Mouse (Mus musculus) hindbrain, embryonic 16.5 days (tissue): Measurements from ENCODE around the gene Gna13. TPM values are rescaled to one million over a fixed set of nuclear protein-coding genes. Genes with fewer than 3 reads are reported as not detected.
A peak's percentile ranks its signal among the peaks of the same experiment; 100 is the strongest.
"Not testable (repeated sequence)": the region's sequence is repeated elsewhere in the genome, so short reads cannot be mapped to it uniquely, and the experiment has no call there.

Source experiments
- ATAC-seq: fragments of 200-750 bp; cut with Nextera tagmentation; 2 replicates; pipeline ENCODE4 v1.8.0; 2017; ENCODE audit warnings: moderate TSS enrichment, moderate library complexity
- H3K27ac ChIP-seq: fragments of 300-500 bp; sonication (generic); 2 replicates; pipeline ENCODE4 v1.5.1; 2014; ENCODE audit warnings: low read depth, mild to moderate bottlenecking, control low read depth, low read length, moderate library complexity
- H3K27me3 ChIP-seq: fragments of 300-500 bp; sonication (generic); replicated peaks from 2 replicates; pipeline ENCODE4 v1.6.1; 2014; ENCODE audit warnings: low read length; ENCODE audit not compliant: control insufficient read depth, insufficient read depth
- H3K36me3 ChIP-seq: fragments of 300-500 bp; sonication (generic); 2 replicates; pipeline ENCODE4 v1.6.1; 2014; ENCODE audit warnings: mild to moderate bottlenecking, low read length, moderate library complexity, mixed read lengths; ENCODE audit not compliant: control insufficient read depth, insufficient read depth
- H3K4me1 ChIP-seq: fragments of 300-500 bp; sonication (generic); 2 replicates; pipeline ENCODE4 v1.6.1; 2014; ENCODE audit warnings: low read depth, low read length; ENCODE audit not compliant: control insufficient read depth, insufficient read depth
- H3K4me2 ChIP-seq: fragments of 300-500 bp; sonication (generic); 2 replicates; pipeline ENCODE4 v1.6.1; 2014; ENCODE audit warnings: mild to moderate bottlenecking, low read length, control low read depth, moderate library complexity
- H3K4me3 ChIP-seq: fragments of 300-500 bp; sonication (generic); 2 replicates; pipeline ENCODE4 v1.5.1; 2014; ENCODE audit warnings: mild to moderate bottlenecking, low read length, control low read depth, moderate library complexity
- H3K9ac ChIP-seq: fragments of 300-500 bp; sonication (generic); 2 replicates; pipeline ENCODE4 v1.6.1; 2014; ENCODE audit warnings: low read depth, mild to moderate bottlenecking, control low read depth, low read length, moderate library complexity
- H3K9me3 ChIP-seq: fragments of 300-500 bp; sonication (generic); 2 replicates; pipeline ENCODE4 v1.6.1; 2014; ENCODE audit warnings: mild to moderate bottlenecking, low read length, moderate library complexity; ENCODE audit not compliant: control insufficient read depth
- WGBS: fragments of 180-500 bp; shearing (Covaris S2); extraction: QIAGEN DNeasy Blood & Tissue Kit; methylation state at CpG from one replicate; pipeline ENCODE4 v1.1.7; 2014; 5-methylcytosine and 5-hydroxymethylcytosine counted together
- polyA plus RNA-seq: library from polyadenylated mRNA; unstranded; fragments of >200 nt; fragmentation: Nextera tagmentation; extraction: Ambion mirVana; gene quantifications from 2 replicates; pipeline ENCODE4 v1.2.1, GENCODE M21; 2015

The Gna13 gene
- polyA plus RNA-seq, 1 experiment from 2014 or later: 21.3 TPM

DNA sequence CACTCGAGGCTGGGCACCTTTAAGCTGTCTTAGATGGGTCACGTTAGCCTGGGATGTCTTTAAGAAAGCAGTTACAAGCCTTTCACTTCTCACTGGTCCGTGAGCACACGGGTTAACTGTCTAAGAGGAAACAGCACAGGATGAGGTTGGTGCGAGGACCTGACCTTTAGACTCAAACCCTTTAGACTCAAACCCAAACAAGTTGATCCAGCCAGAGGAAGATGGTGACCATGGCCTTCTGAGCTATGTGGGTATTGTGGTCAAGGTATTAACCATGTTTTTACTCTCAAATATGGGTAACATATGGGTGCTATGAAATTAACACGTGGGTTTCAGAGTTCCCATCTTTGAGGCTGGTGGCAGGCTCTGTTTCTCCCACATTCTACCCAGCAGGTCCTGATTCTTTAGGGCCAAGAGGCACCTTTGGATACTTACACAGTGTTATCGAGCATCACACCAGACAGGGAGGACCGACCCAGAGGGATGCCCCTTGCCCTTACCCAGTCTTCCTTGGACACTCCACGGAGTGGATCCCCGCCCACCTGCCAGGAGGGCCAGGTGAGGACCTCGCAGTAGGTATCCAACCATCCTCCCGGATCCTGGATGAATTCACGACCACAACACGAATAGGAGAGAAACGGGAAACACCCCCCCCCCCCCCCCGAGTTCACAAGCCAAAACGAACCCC is 31.8 kb upstream of the Gna13 start:
- ATAC-seq: peak; percentile 51
- Histone ChIP-seq H3K9me3 (no peaks in the 10 kb centered on the region), H3K4me2 (peak overlapping the region; percentile 56), H3K27ac (no peak overlapping the region), H3K9ac (0 out of 2 replicates have a peak overlapping the region, but pooled peaks have one; percentile 18), H3K4me3 (peak overlapping the region; percentile 24), H3K4me1 (peaks cover 13% of the 10 kb centered on the region), H3K36me3 (no peaks in the 10 kb centered on the region), H3K27me3 (no peaks in the 10 kb centered on the region)
- 35% methylated on average over 17 of the region's 17 CpGs for WGBS

DNA sequence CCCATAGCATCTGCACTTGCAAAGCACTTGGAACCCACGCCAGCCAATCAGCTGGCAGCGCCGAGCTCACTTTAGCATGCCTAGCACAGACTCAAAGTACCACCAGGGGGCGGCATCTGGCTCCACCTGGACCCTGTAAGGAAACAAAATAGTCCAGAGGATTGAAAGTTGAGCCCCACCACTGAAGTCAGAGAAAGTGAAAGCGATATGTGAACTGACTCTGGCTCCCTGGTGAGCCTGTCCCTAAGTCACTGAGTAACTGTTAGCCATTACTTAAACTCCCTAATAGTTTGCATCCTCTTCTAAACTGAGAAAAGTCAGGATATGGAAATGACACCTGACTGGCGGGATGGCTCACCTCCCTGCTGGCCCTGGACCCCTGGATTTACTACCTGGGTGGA is 31.2 kb upstream of the Gna13 start:
- peak; percentile 92 for ATAC-seq
- Histone ChIP-seq H3K36me3 (no peaks in the 10 kb centered on the region), H3K9me3 (no peaks in the 10 kb centered on the region), H3K27ac (no peak overlapping the region), H3K4me2 (peak overlapping the region; percentile 56), H3K4me1 (peaks cover 13% of the 10 kb centered on the region), H3K9ac (0 out of 2 replicates have a peak overlapping the region, but pooled peaks have one; percentile 18), H3K27me3 (no peaks in the 10 kb centered on the region), H3K4me3 (peak overlapping the region; percentile 24)
- 11% methylated on average over 6 of the region's 6 CpGs for WGBS

DNA sequence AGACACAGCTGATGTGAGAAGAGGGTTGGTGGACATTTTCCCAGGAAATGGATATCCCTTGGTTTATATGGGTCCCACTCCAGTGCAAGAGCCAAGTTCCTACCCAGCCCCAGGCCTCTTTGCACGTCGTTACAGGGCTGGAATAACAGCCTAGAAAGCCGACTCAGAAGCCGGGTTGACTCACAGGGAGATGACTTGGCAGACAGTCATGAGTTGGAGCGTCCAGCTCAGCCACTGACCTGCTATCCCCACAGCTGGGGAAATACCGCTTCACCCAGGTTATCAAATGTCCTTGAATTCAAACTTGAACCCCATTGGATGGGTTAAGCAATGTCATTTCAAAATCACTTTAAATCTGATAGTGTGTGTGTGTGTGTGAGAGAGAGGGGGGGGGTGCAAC is 29.9 kb upstream of the Gna13 start:
- Histone ChIP-seq H3K36me3 (no peaks in the 10 kb centered on the region), H3K27ac (no peak overlapping the region), H3K4me3 (no peak overlapping the region), H3K4me1 (peaks cover 6% of the 10 kb centered on the region), H3K4me2 (no peak overlapping the region), H3K9ac (no peak overlapping the region), H3K27me3 (no peaks in the 10 kb centered on the region), H3K9me3 (no peaks in the 10 kb centered on the region)
- ATAC-seq: no peak
- WGBS: 67% methylated on average over 6 of the region's 6 CpGs

DNA sequence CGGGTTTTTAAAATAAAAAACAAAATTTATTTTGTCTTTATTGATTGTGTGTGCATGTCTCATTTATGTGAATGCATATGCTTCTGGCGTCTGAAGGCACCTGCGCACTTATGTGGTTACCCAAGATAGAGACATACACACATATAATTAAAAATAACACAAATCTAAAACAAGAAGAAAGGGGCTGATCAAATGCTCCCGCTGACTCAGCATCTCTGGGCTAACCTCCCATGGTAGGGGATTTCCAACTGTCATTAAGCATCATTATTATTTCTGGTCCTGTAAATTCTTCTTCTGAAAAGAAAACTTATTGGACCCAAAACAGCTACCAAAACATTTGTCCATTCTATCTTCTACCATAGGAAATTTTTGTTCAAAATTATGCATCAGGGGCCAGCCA is 27.9 kb upstream of the Gna13 start:
- H3K36me3 ChIP-seq: no peaks in the 10 kb centered on the region
- no peak overlapping the region for H3K4me2 ChIP-seq
- no peaks in the 10 kb centered on the region for H3K27me3 ChIP-seq
- peaks cover 6% of the 10 kb centered on the region for H3K4me1 ChIP-seq
- WGBS: 92% methylated on average over 4 of the region's 4 CpGs
- no peak overlapping the region for H3K27ac ChIP-seq
- no peaks in the 10 kb centered on the region for H3K9me3 ChIP-seq
- no peak overlapping the region for H3K4me3 ChIP-seq
- ATAC-seq: no peak
- no peak overlapping the region for H3K9ac ChIP-seq

DNA sequence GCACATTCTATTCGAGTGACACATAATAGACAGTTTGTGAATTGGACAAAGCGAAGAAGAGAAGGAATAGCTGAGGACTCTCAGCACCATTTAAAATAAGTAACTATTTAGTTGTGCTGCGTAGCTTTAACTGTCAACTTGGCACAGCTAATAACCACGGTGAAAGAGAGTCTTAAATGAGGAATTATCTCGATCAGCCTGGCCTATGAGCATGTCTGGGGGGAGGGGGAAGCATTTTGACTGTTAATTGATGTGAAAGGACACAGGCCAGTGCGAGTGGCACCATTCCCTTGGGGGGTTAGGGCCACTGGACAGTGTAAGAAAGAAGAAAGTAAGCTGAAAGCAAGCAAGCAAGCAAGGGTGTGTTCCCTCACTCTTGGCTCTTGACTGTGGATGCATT is 26.7 kb upstream of the Gna13 start:
- H3K4me2 ChIP-seq: no peak overlapping the region
- peaks cover 5% of the 10 kb centered on the region for H3K4me1 ChIP-seq
- no peaks in the 10 kb centered on the region for H3K9me3 ChIP-seq
- WGBS: 56% methylated on average over 6 of the region's 6 CpGs
- no peak for ATAC-seq
- H3K9ac ChIP-seq: no peak overlapping the region
- H3K27me3 ChIP-seq: no peaks in the 10 kb centered on the region
- no peak overlapping the region for H3K27ac ChIP-seq
- no peaks in the 10 kb centered on the region for H3K36me3 ChIP-seq
- H3K4me3 ChIP-seq: no peak overlapping the region

DNA sequence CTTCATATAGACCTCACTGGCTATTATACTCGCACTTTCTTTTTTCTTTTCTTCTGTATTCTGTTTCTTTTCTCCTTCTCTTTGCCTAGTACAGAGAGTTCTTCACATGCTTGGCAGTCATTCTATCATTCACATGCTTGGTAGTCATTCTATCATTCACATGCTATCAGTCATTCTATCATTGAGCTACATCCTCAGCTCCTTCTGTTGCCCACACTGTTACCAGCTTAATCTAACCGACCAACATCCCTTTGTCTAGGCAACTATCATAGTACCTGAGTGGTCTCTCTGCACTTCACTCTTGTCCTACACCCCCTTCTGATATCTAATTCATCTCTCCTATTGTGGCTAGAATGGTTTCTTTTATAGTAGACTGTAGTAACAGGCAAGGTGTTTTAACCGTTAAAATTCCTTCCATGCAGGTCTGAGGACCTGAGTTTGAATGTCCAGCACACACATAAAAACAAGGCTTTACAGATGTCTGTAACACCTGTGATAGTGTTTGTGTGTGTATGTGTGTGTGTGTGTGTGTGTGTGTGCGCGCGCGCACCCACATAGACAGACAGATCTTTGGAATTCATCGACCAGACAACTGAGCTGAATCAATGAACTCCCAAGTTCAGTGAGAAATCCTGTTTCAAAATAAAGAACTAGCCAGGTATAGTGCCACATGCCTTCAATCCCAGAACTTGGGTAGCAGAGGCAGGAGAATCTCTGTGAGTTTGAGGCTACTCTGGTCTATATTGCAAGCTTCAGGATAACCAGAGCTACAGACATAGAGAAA is 23.3 kb upstream of the Gna13 start:
- no peak overlapping the region for H3K9ac ChIP-seq
- H3K27me3 ChIP-seq: no peaks in the 10 kb centered on the region
- no peaks in the 10 kb centered on the region for H3K4me1 ChIP-seq
- H3K9me3 ChIP-seq: no peaks in the 10 kb centered on the region
- no peaks in the 10 kb centered on the region for H3K36me3 ChIP-seq
- WGBS: 96% methylated on average over 8 of the region's 8 CpGs
- no peak for ATAC-seq
- no peak overlapping the region for H3K4me3 ChIP-seq
- no peak overlapping the region for H3K4me2 ChIP-seq
- H3K27ac ChIP-seq: no peak overlapping the region

DNA sequence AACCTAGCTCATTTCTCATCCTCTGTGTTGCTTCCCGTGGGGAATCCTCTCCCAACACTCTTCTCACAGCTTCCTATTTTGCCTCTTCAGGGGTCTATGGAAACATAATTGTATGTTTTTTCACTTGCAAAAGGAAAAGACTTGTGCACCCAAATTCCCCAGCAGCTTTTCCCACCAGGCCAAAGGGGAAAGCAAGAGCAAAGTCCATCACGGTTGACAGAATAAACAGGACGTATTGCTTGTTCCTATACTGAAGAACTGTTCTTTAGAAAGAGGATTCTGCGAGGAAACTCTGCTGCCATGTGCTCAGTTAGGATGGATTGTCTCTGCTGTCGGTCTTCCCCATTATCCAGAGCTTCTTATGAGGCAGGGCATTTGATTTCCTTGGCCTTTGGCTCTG is 22.1 kb upstream of the Gna13 start:
- Histone ChIP-seq H3K27ac (no peak overlapping the region), H3K36me3 (no peaks in the 10 kb centered on the region), H3K4me2 (no peak overlapping the region), H3K4me1 (no peaks in the 10 kb centered on the region), H3K9ac (no peak overlapping the region), H3K4me3 (no peak overlapping the region), H3K27me3 (no peaks in the 10 kb centered on the region), H3K9me3 (no peaks in the 10 kb centered on the region)
- ATAC-seq: no peak
- WGBS: 68% methylated on average over 5 of the region's 5 CpGs

DNA sequence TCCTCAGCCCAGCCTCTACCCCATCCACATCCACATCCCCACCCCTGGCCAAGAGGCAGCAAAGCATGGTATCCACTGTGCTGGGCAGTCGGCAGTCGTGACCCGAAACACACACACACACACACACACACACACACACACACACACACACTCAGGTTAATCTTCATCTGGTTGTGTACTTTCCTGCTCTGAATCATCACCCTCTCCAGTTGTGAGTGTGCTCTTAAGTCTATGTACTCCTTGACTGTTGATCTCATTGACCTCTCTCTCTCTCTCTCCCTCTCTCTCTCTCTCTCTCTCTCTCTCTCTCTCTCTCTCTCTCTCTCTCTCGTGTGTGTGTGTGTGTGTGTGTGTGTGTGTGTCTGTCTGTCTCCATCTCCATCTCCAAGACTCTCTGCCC is 20.0 kb upstream of the Gna13 start:
- H3K36me3 ChIP-seq, H3K9ac ChIP-seq, H3K27me3 ChIP-seq, ATAC-seq, H3K27ac ChIP-seq, H3K4me1 ChIP-seq, H3K4me2 ChIP-seq, H3K9me3 ChIP-seq, H3K4me3 ChIP-seq: not testable (repeated sequence)
- 88% methylated on average over 4 of the region's 4 CpGs for WGBS

DNA sequence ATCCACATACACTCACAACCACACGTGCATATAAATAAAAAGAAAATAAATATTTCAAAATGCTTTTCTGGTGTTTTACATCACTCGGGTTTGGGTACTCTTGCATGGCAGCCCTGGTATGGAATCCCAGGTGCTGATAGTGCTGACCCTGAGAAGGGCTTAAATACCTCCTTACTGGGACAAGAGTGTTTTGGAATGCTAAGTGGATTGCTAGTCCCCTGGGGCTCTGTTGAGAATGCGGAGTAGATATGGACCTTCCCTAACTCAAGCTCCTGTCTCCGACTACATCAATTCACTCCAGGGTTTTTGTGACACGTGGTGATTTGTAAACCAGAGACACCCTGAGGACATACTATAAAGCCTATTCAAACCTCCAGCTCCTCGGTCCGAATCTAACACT is 19.1 kb upstream of the Gna13 start:
- H3K9ac ChIP-seq: no peak overlapping the region
- 30% methylated on average over 7 of the region's 7 CpGs for WGBS
- no peaks in the 10 kb centered on the region for H3K9me3 ChIP-seq
- no peak for ATAC-seq
- no peaks in the 10 kb centered on the region for H3K36me3 ChIP-seq
- peaks cover 5% of the 10 kb centered on the region; the same call in 1 of the 2 replicates for H3K4me1 ChIP-seq
- H3K27me3 ChIP-seq: no peaks in the 10 kb centered on the region
- H3K4me3 ChIP-seq: no peak overlapping the region
- H3K4me2 ChIP-seq: no peak overlapping the region
- no peak overlapping the region for H3K27ac ChIP-seq
